Comparison of ENCODE assay signal across 11 mouse cellular contexts in genomic region chr4:32388564-32388963, GRCm38 (mm10).
A peak's percentile ranks its signal among the peaks of the same experiment; 100 is the strongest.
DNase-seq lines count a peak whose midpoint lies in the region; ATAC-seq and TF ChIP-seq lines count a peak whose summit lies in the region.
"Had no signal": no experiment of that assay in that cellular context is flagged by ENCODE, and none has a peak within 500 bp of the region (broad histone marks: within the 10 kb centered on the region; RNA-seq: fewer than 3 reads in every experiment).

No protein-coding gene starts in this region.

- no peaks in the 10 kb centered on the region for H3K9me3 ChIP-seq in forebrain, embryonic 13.5 days (replicated peaks)
- no peaks in the 10 kb centered on the region for H3K9me3 ChIP-seq in forebrain, embryonic 12.5 days
- H3K9me3 ChIP-seq in hindbrain, embryonic 12.5 days (replicated peaks): no peaks in the 10 kb centered on the region
- H3K9me3 ChIP-seq in hindbrain, postnatal 0 days (ENCODE audit: low read length): no peaks in the 10 kb centered on the region
- H3K9me3 ChIP-seq: hindbrain, embryonic 15.5 days; limb, embryonic 12.5 days; neural tube, embryonic 12.5 days had no signal

- DNase-seq in hindbrain, postnatal 0 days (ENCODE audit: low spot score): no peak
- DNase-seq in thymus, adult 2 months: no peak
- DNase-seq in thymus, postnatal 36 days: no peak
- no peak for DNase-seq in cerebellum, adult 11 months
- DNase-seq in ovary, adult 18-20 months (ENCODE audit: low spot score): no peak

- no peaks in the 10 kb centered on the region for H3K36me3 ChIP-seq in forebrain, embryonic 13.5 days (ENCODE audit: poor library complexity, severe bottlenecking)
- no peaks in the 10 kb centered on the region for H3K36me3 ChIP-seq in forebrain, embryonic 12.5 days (replicated peaks)
- no peaks in the 10 kb centered on the region for H3K36me3 ChIP-seq in hindbrain, embryonic 12.5 days
- no peaks in the 10 kb centered on the region for H3K36me3 ChIP-seq in hindbrain, postnatal 0 days (ENCODE audit: insufficient read depth, low read length)
- H3K36me3 ChIP-seq in thymus, adult 2 months (ENCODE audit: control insufficient read depth, insufficient read depth, low read length): no peaks in the 10 kb centered on the region
- H3K36me3 ChIP-seq: hindbrain, embryonic 15.5 days; limb, embryonic 12.5 days had no signal

- WGBS in forebrain, embryonic 13.5 days: 84% methylated on average over 9 of the region's 9 CpGs
- 86% methylated on average over 9 of the region's 9 CpGs for WGBS in forebrain, embryonic 12.5 days
- 83% methylated on average over 9 of the region's 9 CpGs for WGBS in hindbrain, embryonic 12.5 days
- 84% methylated on average over 9 of the region's 9 CpGs for WGBS in hindbrain, postnatal 0 days
- WGBS in thymus, adult 2 months: 33% methylated on average over 9 of the region's 9 CpGs

- ATAC-seq in forebrain, embryonic 13.5 days: 0 out of 2 replicates have a peak, but pooled peaks have one; percentile 6
- no peak for ATAC-seq in forebrain, embryonic 12.5 days (ENCODE audit: low FRiP score)
- no peak for ATAC-seq in hindbrain, embryonic 12.5 days (ENCODE audit: low FRiP score)
- no peak for ATAC-seq in hindbrain, postnatal 0 days

- H3K27ac ChIP-seq in forebrain, embryonic 13.5 days: peak overlapping the region; percentile 49; the same call in 1 of the 2 replicates
- no peak overlapping the region for H3K27ac ChIP-seq in forebrain, embryonic 12.5 days
- H3K27ac ChIP-seq in hindbrain, embryonic 12.5 days: no peak overlapping the region
- H3K27ac ChIP-seq in hindbrain, postnatal 0 days: no peak overlapping the region
- peak overlapping the region; percentile 9; the same call in 1 of the 2 replicates for H3K27ac ChIP-seq in thymus, adult 2 months (ENCODE audit: control insufficient read depth, insufficient read depth, low read length)
- H3K27ac ChIP-seq: hindbrain, embryonic 15.5 days; neural tube, embryonic 12.5 days had no signal

- H3K9ac ChIP-seq in forebrain, embryonic 13.5 days: no peak overlapping the region; the same call in 1 of the 2 replicates
- no peak overlapping the region for H3K9ac ChIP-seq in forebrain, embryonic 12.5 days
- 0 out of 2 replicates have a peak overlapping the region, but pooled peaks have one; percentile 3 for H3K9ac ChIP-seq in hindbrain, embryonic 12.5 days
- H3K9ac ChIP-seq in hindbrain, postnatal 0 days (replicated peaks; ENCODE audit: low read length): no peak overlapping the region
- H3K9ac ChIP-seq: hindbrain, embryonic 15.5 days; limb, embryonic 12.5 days; neural tube, embryonic 12.5 days had no signal

- no peaks in the 10 kb centered on the region for H3K27me3 ChIP-seq in forebrain, embryonic 13.5 days
- H3K27me3 ChIP-seq in forebrain, embryonic 12.5 days: no peaks in the 10 kb centered on the region
- no peaks in the 10 kb centered on the region for H3K27me3 ChIP-seq in hindbrain, embryonic 12.5 days
- no peaks in the 10 kb centered on the region for H3K27me3 ChIP-seq in hindbrain, postnatal 0 days (ENCODE audit: insufficient read depth, low read length)
- H3K27me3 ChIP-seq in thymus, adult 2 months (ENCODE audit: control insufficient read depth, insufficient read depth, low read length): no peaks in the 10 kb centered on the region
- H3K27me3 ChIP-seq: hindbrain, embryonic 15.5 days; limb, embryonic 12.5 days; neural tube, embryonic 12.5 days had no signal

- H3K4me2 ChIP-seq in forebrain, embryonic 13.5 days: no peak overlapping the region
- no peak overlapping the region for H3K4me2 ChIP-seq in forebrain, embryonic 12.5 days
- H3K4me2 ChIP-seq in hindbrain, embryonic 12.5 days (replicated peaks): no peak overlapping the region
- H3K4me2 ChIP-seq in hindbrain, postnatal 0 days (ENCODE audit: low read depth, low read length): no peak overlapping the region
- H3K4me2 ChIP-seq: hindbrain, embryonic 15.5 days; limb, embryonic 12.5 days; neural tube, embryonic 12.5 days had no signal

- TF ChIP-seq POLR2A in thymus, adult 2 months (IDR thresholded peaks at IDR 0.05; ENCODE audit: control insufficient read depth, extremely low read depth, insufficient read depth, low read length, poor library complexity): no peak

- TF ChIP-seq CTCF in hindbrain, postnatal 0 days (IDR thresholded peaks at IDR 0.05; ENCODE audit: low read depth): no peak
- no peak for TF ChIP-seq CTCF in thymus, adult 2 months (IDR thresholded peaks at IDR 0.05; ENCODE audit: borderline replicate concordance, control insufficient read depth, extremely low read depth, insufficient read depth, low read length, poor library complexity)

- no peak overlapping the region for H3K4me3 ChIP-seq in forebrain, embryonic 13.5 days
- H3K4me3 ChIP-seq in forebrain, embryonic 12.5 days (replicated peaks): no peak overlapping the region
- no peak overlapping the region for H3K4me3 ChIP-seq in hindbrain, embryonic 12.5 days
- H3K4me3 ChIP-seq in hindbrain, postnatal 0 days (ENCODE audit: low read length): no peak overlapping the region
- no peak overlapping the region for H3K4me3 ChIP-seq in thymus, adult 2 months (ENCODE audit: control insufficient read depth, insufficient read depth, low read length)
- H3K4me3 ChIP-seq: hindbrain, embryonic 15.5 days; limb, embryonic 12.5 days; neural tube, embryonic 12.5 days had no signal

- H3K4me1 ChIP-seq in forebrain, embryonic 13.5 days: peaks cover 49% of the 10 kb centered on the region
- H3K4me1 ChIP-seq in forebrain, embryonic 12.5 days: peaks cover 35% of the 10 kb centered on the region
- H3K4me1 ChIP-seq in hindbrain, embryonic 12.5 days: peaks cover 35% of the 10 kb centered on the region
- H3K4me1 ChIP-seq in hindbrain, postnatal 0 days (ENCODE audit: insufficient read depth, low read length): peaks cover 27% of the 10 kb centered on the region
- H3K4me1 ChIP-seq in thymus, adult 2 months (replicated peaks; ENCODE audit: control insufficient read depth, insufficient read depth, low read length): peaks cover 26% of the 10 kb centered on the region

Comparison
In these comparisons a context has a peak if more than half of its experiments do, and no peak if none do; other contexts are left out.
1. H3K27ac ChIP-seq: peak in forebrain, embryonic 13.5 days (single experiment) and thymus, adult 2 months (single experiment); none in forebrain, embryonic 12.5 days (single experiment), hindbrain, embryonic 12.5 days (single experiment) and hindbrain, postnatal 0 days (single experiment).